Mouse (Mus musculus) frontal cortex, adult 2 months (tissue): Measurements from ENCODE around the gene Gm45808. TPM values are rescaled to one million over a fixed set of nuclear protein-coding genes. Genes with fewer than 3 reads are reported as not detected.
"Not testable (repeated sequence)": the region's sequence is repeated elsewhere in the genome, so short reads cannot be mapped to it uniquely, and the experiment has no call there.

Experiments
- DNase-seq, 2 experiments: peaks; one replicate each; pipeline ENCODE4 v3.0.0; 2022; ENCODE audit warnings: low spot score in 1 of 2; ENCODE audit errors: extremely low spot score in 1 of 2
- polyA plus RNA-seq: library from polyadenylated mRNA; depleted of rRNA; stranded (reverse); fragments of >200 nt; gene quantifications from 2 replicates; pipeline ENCODE4 v1.2.3, GENCODE M21; 2012

The Gm45808 gene
- polyA plus RNA-seq, 1 experiment: not detected

DNA sequence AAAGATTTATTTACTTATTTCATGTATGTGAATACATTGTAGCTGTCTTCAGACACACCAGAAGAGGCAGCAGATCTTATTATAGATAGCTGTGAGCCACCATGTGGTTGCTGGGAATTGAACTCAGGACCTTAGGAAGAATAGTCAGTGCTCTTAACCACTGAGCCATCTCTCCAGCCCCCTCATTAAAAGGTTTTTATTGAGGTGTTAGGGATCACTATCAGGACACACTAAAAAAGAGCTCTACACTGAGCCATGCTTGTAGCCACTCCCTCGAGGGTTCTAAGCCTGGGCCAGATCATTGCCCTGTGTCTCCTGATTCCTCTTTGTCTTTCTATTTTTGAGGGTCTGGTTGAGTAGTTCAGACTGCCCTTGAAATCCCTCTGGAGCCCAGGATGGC is 10.2 kb downstream of the Gm45808 start:
- DNase-seq: no peak

DNA sequence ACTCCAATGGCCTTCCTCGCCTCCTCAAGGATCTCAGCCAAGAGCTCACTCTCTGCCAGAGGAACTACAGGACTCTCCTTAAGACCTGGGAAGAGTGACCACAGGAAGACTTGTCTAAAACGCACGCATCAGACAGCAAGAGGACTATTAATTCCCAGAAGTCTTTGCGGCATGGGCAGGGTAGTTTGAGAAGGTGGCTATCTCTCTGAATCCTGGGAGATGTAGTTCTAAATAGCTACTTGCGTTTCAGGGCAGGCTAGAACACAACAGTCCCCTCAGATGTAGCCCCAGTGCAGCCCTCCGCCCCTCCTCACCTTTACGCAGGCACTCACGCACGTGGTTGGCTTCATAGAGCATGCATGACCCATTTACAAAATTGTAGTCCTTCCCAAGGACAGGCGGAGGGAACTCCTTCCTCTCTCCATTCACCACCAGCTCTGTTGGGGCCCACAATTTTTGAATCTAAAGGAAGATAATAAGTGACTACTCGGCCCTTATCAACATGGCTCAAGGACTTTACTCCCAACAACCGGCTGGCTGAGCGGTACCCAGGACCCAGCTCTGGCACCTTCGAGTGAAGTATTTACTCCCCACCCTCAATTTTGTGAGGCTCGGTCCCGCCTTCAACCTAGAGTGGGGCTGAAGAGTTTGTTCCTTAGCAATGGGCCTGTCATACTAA is 11.2 kb downstream of the Gm45808 start:
- DNase-seq: no peak

DNA sequence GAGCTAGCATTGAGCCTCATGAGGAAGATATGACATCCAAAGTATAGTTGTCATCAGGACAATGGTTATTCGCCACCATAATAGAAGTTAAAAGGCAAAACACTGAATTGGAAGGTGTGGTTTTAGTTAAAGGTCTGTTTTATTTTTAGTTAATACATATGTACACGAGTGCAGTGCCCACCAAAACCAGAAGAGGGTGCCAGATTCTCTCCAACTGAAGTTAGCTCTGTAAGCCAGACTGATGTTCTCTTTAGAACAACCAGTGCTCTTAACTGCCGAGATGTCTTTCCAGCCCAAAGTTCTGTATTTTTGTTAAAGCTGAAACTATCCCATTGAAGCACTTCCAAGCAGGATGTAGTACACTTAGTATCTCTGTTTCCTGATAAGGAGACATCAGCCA is 15.7 kb downstream of the Gm45808 start:
- DNase-seq: peak in 1 of 2 experiments; percentile 91

DNA sequence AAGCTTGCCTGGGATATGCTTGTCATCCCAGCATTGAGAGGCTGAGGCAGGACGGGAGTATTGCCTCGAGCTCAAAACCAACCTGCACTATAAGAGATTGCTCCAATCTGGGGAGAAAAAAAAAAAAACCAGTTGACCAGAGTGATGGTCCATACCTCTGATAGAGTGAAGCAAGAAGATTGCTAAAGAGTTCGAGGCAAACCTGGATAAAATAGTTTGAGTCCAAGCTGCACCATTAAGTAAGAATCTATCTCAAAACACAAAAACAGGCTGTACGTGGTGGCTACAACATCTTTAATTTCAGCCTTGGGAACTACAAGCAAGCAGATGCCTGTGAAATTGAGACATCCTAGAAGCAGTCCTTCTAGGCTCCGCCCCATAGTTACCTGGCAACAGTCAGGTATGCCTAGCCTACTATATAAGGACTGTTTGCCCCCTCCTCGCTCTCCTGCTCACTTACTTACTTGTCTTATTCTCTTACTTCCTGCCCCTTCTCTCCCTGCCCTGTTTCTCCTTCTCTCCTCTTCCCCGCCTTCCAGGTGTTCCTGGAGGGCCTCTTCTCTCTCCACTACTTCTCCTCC is 19.4 kb downstream of the Gm45808 start:
- DNase-seq: no peak

DNA sequence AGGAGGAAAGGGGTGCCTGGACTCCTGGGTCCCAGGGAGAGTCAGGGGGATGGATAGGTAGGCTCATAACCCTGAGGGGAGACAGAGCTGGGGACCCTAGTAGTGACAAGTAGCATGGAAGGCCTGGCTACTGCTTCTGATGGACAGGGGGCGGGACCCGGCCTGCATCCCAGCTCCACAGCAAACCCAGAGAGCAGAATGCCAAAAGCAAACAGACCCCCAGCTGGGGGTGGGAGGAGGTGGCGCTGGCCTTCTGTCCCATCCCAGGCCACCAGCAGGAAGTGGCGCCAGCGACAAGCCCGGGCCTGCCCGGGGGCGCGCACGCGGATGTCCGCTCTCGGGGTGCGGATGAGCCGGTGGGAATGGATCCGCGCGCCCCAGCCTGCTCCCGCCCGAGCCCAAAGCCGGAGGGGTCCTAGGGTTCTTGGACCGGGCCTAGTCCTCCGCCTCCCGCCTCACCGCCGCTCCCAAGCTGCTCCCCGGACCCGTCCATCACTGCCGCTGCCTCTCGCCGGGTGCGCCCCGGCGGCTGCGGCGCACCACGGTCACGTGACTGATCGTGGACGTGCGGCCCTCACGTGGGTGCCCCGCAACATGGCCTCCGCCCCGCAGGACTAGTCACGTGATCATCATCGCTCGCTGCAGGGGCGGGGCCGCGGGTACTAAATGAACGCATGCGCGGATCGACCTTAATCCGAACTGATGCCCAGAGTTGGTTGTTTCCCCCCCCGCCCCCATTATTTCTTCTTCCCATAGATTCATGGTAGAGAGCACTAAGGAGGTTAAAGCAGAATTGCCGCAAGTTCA is 20.1 kb downstream of the Gm45808 start, which contains the start of gene Bax:
Gene Bax, minus strand, starts transcription at position 616 of the 807 bp plus-strand sequence.
- peak; percentile 92 to 98 for DNase-seq

DNA sequence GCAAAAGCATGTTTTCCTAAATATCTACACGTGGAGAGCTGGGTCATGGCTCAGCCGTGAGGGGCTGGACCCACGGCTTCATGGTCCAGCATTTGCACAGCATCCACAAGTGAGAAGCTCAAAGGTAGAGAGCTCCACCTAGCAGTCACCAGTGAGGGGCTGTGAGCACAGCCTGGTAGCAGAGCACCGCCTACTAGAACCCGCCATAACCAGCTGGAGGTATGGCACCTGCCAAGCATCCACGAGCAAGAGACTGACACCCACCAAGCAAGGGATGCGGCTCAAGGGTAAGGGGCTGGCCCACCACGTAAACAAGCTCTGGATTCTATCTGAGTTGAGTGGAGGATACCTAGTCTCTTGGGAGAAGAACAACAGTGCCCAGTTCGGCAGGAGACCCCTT is 21.1 kb downstream of the Gm45808 start:
- DNase-seq: no peak

DNA sequence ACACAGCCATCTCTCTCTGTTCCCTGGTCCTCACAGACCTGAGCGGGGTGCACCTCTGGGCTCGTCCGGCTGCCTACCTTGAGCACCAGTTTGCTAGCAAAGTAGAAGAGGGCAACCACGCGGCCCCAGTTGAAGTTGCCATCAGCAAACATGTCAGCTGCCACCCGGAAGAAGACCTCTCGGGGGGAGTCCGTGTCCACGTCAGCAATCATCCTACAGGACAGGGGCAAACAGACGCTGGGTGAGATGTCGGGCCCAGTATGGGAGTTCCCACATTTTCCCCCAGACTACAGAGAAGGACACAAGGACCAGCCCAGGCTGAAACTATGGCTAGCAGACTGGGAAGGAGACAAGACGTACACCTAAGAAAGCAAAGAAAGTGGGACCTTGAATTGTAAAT is 21.5 kb downstream of the Gm45808 start:
- no peak for DNase-seq

DNA sequence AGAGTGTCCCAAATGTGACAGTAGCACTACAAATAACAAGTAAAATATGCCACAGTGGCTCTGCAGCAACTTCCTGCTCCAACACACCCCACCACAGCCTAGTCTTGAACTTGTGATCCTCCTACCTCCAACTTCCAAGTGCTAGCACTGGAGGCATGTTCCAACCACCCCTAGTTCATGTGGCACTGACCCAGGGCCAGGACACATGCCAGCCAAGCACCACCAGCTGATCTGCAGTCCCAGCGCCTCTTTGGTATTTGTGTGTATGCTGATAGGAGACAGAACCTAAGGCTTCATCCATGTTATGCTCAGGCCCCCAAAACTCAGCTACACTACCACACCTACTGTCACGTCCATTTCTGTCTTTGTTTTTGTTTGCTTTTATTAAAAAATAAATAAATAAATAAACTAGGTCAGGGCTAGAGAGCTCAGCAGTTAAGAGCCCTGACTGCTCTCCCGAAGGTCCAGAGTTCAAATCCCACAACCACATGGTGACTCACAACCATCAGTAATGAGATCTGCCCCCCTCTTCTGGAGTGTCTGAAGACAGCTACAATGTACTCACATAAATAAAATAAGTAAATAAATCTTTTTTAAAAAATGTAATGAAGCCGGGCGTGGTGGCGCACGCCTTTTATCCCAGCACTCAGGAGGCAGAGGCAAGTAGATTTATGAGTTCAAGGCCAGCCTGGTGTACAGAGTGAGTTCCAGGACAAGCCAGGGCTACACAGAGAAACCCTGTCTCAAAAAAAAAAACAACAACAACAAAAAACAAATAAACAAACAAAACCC is 22.4 kb downstream of the Gm45808 start:
- no peak for DNase-seq

DNA sequence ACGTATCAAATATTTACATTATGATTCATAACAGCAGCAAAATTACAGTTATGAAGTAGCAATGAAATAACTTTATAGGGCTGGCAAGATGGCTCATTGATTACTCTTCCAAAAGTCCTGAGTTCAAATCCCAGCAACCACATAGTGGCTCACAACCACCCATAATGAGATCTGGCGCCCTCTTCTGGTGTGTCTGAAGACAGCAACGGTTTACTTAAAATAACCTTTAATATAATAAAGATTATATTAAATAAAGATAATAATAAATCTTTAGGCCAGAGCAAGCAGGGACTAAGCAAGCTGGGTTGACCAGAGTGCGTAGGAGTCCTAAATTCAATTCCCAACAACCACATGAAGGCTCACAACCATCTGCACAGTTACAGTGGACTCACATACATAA is 23.7 kb downstream of the Gm45808 start:
- DNase-seq: not testable (repeated sequence)

DNA sequence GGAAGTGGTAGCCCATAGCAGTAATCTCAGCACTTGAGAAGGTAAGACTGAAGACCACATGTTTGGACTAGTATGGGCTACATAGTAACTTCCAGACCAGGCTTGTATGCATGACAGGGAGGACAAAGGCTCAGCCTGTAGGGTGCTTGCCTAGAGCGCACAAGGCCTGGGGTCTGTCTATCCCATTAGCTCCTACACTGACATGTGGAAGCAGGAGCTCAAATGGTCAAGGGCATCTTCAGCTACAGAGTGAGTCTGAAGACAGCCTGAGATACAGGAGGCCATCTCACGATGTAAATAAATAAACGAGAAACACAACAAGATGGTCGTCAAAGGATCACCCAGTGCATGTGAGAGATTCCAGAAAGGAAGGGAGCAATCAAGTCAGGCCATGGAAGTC is 24.3 kb downstream of the Gm45808 start:
- no peak for DNase-seq

DNA sequence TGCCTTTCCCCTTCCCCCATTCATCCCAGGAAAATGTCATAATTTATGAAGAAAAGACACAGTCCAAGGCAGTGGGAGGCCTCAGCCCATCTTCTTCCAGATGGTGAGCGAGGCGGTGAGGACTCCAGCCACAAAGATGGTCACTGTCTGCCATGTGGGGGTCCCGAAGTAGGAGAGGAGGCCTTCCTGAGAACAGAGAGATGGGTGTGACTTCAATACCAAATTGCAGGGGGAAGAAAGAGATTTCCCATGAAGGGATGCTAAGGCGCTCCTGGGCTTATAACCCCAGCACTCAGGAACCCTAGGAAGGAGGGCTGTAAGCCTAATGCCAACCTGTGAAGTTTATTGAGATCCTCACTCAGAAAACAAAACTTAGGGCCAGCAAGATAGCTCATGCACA is 24.8 kb downstream of the Gm45808 start:
- DNase-seq: no peak

DNA sequence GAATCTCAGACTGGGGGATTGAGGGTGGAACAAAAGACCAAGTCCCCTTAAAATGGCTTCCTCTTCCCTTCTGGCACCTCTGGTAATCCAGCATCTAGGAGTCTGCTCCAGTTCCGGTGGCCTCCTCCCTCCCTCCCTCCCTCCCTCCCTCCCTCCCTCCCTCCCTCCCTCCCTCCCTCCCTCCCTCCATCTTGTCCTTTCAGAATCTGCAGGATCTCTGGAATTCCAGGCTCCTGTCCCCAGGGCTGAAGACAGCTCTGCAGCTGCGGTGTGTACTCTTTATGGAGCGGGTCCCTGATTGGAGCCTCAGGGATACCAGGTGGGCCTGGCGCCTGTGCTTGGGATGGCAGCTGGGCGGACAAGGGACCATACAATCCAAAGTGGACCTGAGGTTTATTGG is 25.3 kb downstream of the Gm45808 start:
- no peak for DNase-seq

DNA sequence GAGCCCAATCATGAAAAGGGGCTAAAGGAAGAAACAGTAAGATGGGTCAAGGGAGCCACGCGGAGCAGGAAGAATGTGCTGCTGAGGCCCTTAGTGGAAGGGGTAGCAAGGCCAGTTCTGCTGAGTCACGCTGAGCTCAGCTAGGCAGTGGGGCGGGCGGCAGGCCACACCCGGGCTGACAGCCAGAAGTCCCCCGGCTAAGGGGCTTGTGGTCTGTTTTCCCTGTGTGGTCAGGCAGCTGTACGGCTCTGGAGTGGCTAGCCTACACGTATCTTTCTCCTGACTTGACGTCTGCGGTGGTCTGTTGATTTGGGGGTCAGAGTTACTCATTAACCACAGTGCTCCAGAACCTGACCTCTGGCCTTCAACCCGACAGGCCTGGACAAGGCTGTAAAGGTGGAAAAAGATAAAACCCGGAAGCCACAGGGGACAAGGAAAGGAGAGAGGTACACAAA is 25.7 kb downstream of the Gm45808 start:
- no peak for DNase-seq

DNA sequence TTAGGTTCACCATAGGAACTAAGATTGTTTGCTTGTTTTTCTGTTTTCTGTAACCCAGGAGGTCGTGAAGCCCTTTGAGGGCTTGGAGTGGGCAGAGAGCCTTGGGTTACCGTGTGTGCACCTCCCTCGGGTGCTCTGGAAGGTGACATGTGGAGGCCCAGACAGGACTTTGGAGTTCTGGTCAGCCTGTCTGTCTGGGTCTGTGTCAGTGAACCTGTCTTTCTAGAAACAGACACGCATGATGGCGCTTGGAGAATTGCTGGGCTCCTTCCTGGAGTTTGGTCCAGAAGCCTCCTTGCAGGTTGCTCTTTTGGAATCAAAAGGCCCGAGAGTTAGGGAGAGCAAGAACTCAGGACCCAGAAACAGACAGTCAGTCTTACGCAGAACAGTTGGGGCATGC is 26.2 kb downstream of the Gm45808 start:
- no peak for DNase-seq

DNA sequence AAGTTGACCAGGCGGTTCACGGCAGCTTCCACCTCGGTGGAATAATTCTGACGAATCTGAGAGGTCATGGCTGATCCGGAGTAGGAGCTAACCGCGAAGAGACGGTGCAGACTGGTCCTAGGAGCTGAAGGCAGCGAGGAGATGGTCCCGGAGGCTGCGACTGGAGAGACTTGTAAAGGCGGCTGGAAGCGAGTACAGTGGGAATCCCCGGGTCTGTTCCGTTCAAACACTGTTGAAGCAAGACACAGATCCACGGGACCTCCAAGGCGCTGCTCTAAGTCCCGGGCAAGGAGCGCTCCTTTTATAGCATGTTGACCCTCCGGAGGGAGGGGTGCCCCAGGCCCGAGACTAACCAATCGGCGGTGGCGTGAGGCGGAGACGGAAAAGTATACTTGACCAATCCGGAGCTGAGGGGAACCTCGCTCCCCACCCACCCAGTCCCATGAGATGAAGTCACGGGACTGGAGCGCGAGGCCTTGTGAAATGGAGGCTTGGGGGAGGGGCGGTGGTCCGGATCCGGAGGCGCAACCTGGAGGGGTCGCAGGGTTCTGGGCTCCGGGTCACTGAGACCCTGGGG is 27.0 kb downstream of the Gm45808 start, which contains the start of gene Ftl1:
Gene Ftl1, minus strand, starts transcription at position 321 of the 577 bp plus-strand sequence.
- peak; percentile 97 to 98 for DNase-seq

DNA sequence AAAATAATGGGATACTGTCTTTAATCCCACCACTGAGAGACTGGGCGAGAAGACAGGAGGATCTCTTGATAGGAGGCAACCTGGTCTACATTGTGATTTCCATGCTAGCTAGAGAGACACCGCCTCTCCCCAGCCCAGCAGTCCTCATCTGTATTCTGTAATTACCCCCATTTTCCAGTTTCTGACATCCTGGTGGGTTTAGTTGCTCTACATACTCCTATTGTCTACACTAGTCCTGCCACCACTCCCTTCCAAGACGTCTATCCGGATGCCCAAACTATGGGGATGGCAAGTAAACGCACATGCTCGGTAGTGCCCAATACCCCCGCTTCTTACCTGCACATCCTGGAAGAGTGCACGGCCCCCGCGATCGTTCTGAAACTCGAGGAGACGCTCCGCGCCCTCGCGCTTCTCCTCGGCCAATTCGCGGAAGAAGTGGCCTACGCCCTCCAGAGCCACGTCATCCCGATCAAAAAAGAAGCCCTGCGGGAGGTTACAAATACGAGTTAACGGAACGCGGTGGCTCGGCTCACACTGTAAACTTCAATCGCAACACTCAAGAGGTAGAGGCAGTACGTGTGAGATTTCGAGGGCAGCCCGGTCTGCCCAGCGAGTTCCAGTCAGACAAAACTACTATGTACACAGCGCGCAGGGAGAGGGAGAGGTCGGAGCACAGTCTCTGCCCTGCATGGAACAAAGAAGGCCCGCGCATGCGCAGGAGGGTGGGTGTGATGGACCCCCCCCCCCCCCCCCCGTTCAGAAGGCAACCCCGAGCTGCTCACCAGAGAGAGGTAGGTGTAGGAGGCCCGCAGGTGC is 27.7 kb downstream of the Gm45808 start:
- DNase-seq: peak in 1 of 2 experiments; percentile 76

DNA sequence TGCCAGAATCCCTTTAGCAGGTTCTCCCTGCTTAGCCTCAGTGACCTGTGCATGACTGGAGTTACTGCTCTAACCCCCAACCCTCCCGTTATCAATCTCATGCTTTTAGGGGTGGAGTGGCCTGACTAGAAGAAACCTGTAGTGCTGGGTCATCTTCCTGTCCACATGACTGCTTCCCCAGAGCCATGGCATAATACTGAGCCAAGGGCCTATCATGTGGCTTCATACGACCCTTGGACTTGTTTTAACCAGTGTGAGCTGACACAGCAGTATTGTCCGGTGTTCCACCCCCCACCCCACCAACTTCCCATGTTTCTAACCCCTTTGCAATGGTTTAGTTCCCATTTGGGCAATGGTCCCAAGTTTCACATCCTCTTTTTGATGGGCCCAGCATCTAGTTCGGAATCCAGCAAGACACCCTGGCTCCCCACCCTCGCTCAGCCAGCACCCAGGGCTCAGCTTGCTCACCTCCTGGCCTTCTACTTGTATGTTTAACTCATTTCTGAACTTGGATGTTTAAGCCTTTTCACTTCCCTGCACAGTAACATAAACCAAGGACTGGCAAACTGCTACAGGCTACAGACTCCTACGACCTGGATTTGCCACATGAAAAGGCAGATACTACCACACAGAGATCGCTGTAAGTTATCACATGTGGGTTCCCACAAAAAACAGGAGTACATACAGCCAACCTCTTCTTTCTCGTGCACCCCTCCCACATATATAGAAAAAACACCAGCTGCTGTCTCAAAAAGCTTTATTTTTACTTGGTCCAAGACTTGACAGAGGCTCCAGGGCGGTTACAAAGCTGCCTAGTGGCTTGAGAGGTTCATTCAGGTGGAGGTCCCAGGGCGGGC is 29.2 kb downstream of the Gm45808 start:
- DNase-seq: no peak

DNA sequence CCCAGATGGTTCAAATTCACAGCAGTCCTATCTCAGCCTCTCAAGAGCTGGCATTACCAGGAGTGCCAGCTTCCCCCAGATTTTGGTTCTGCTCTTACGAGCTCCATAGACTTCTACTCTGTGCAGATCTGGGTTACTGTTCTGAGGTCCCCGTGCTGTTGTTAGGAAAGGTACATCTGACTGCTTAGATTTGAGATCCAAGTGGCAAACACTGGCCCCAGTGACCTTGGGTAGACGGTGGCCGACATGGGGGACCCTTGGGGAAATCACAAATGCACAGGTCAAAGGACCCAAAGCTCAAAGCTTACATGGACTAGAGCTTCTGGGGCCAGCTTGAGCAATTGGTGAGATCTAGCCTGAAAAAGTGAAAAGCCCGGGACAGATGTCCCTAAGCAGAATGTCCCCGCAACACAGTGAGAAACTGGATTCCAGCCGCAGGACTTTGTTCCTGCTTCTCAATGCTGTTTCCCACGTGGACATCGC is 29.8 kb downstream of the Gm45808 start:
- DNase-seq: no peak
